Mouse (Mus musculus) adrenal gland, postnatal 25 days (tissue): ENCODE results near the gene Ifnar1. TPM values are rescaled to one million over a fixed set of nuclear protein-coding genes. Genes with fewer than 3 reads are reported as not detected.
A peak's percentile ranks its signal among the peaks of the same experiment; 100 is the strongest.

Experiments used
- DNase-seq: peaks from one replicate; pipeline ENCODE4 v3.0.0; 2021; ENCODE audit warnings: mixed read lengths
- microRNA-seq, 2 experiments: library from miRNA; unstranded; fragments of <30 nt; microRNA quantifications; one replicate each; pipeline ENCODE4 v1.2.0; 2021
- total RNA-seq: library from RNA; stranded (reverse); gene quantifications from 2 replicates; pipeline ENCODE4 v1.2.3, GENCODE M21; 2021

Gene Ifnar1
- total RNA-seq, 1 experiment from 2014 or later: 70.8 TPM

- no peak for DNase-seq
These were observed 58.6 kb downstream of the Ifnar1 start for GRCm38 (mm10) chr16:91543619-91544018.

DNA sequence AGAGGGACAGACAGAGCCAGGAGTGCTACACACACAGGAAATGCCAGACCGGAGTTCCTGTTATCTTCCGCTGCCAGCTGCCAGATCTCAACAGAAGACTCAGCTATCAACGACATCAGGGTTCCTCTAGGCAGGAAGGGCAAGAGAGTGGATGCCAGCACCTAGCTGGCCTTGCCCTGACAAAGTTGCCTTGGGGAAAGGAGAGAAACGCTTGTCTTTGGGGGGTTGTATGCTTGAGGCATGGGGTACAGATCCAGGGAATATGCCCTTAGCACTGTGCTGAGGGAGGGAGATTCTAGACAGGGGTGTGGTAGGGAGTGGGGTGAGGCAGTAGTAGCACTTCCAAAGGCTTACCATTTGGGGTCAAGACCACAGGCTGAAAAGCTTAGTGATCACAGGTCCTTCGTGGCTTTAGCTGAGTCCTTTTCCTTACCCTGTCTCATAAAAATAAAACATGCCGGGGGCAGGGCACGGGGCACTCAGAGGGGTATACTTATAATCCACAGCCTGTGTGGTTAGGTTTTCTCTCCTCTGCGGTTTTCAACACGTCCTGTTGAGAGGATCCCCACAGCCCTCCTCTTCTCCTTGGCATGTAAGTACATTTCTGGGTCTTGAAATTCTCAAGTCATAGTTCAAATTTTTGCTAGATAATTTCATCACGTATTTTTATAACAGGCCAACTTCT, 60.7 kb downstream of the Ifnar1 start:
- no peak for DNase-seq

- no peak for DNase-seq
These were observed 61.4 kb downstream of the Ifnar1 start for GRCm38 (mm10) chr16:91546391-91546835.

GRCm38 (mm10) chr16:91546836-91547741, 62.1 kb downstream of the Ifnar1 start, which contains the start of gene Ifngr2:
Gene Ifngr2 (plus strand): TSS chr16:91547072.
- DNase-seq: peak; percentile 83

DNA sequence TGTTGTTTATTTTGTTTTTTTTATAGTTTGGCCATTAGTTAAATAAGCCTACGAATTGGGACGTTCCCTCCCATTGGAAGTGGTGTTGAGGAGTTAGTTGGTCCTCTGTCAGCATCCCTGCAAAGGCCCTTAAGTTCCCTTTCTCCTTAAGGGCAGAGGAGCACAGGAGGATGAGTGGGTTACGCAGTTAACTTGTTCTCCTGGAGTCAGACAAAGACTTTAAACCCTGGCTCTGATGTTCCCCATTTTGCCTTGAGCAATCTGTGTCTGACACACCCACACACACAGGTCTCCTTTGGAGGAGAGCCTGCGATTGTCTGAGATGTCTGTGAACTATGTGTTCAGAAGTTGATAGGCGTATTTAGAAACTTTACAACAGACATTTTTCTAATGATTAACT, 62.9 kb downstream of the Ifnar1 start:
- no peak for DNase-seq

GRCm38 (mm10) chr16:91548586-91548985, 63.5 kb downstream of the Ifnar1 start:
- DNase-seq: no peak

- DNase-seq: no peak
These were observed 64.0 kb downstream of the Ifnar1 start for GRCm38 (mm10) chr16:91548996-91549395.

DNA sequence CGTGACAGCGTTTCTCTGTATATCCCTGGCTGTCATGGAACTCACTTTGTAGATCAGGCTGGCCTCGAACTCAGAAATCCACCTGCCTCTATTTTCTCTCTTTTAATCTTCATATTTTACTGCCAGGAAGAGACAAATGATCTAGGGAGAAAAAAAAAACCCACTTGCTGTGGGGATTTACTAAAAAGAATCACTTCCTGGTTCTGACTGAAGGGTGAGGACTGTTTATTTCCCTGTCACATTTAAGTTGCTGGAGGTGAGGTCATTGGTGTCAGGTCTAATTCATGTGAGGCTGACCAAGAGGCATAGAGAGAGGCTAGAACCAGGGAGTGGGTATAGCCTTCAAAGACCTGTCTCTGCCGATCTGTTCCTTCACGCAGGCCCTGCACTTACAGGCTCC, 64.6 kb downstream of the Ifnar1 start:
- no peak for DNase-seq

- DNase-seq: no peak
These were observed 66.1 kb downstream of the Ifnar1 start for GRCm38 (mm10) chr16:91551081-91551524.

GRCm38 (mm10) chr16:91552072-91552471, 67.0 kb downstream of the Ifnar1 start:
- no peak for DNase-seq

- DNase-seq: peak; percentile 32
These were observed 68.6 kb downstream of the Ifnar1 start for GRCm38 (mm10) chr16:91553625-91554024.

GRCm38 (mm10) chr16:91555017-91555605, 70.1 kb downstream of the Ifnar1 start:
- DNase-seq: peak; percentile 26

DNA sequence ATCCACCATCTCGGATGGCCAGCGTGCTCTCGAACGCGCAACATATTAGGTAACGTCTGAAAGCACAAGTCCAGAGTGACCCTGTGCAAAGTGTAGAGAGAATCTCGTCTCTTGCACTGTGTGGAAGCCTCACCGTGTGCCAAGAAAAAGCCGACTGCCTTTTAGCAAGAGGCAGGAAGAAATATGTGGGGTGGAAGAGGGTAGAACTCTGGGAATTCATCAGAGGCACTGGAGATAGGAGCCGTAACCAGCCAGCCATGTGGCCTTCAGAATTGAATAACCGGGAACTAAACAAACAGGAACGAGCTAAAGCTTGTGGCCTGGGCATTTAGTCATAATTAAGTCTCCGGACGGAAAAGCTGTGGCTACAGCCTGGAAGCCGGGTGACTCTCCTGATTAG, 71.6 kb downstream of the Ifnar1 start:
- no peak for DNase-seq

Small RNA genes lying within 50 kb of the gene (microRNA-seq; reads per million reads assigned to microRNA genes)
- gene Mir6367: 0 reads per million in 2 experiments

Other genes with a start within 250 kb of the Ifnar1 start
- 0.27 TPM in 1 of 2 replicates, not detected in the other for gene Olig1, start 215.5 kb upstream of the Ifnar1 start, total RNA-seq
- gene Ifnar2, start 112.5 kb upstream of the Ifnar1 start, total RNA-seq: 101 and 110 TPM in 2 replicates
- gene Gm21970, start 93.5 kb upstream of the Ifnar1 start, total RNA-seq: not detected in 2 replicates
- 281 and 313 TPM in 2 replicates for gene Il10rb, start 79.1 kb upstream of the Ifnar1 start, total RNA-seq
- 20.1 and 31.1 TPM in 2 replicates for gene Ifngr2, start 61.8 kb downstream of the Ifnar1 start, total RNA-seq
- gene Tmem50b, start 112.6 kb downstream of the Ifnar1 start, total RNA-seq: 57.9 and 58.3 TPM in 2 replicates
- gene Dnajc28, start 133.8 kb downstream of the Ifnar1 start, total RNA-seq: 14.5 and 17.1 TPM in 2 replicates
- 90.8 and 124 TPM in 2 replicates for gene Gart, start 161.7 kb downstream of the Ifnar1 start, total RNA-seq
- 297 and 334 TPM in 2 replicates for gene Son, start 162.3 kb downstream of the Ifnar1 start, total RNA-seq
- gene Donson, start 203.5 kb downstream of the Ifnar1 start, total RNA-seq: 8.7 and 16.7 TPM in 2 replicates
- 62.8 and 71.7 TPM in 2 replicates for gene Cryzl1, start 243.7 kb downstream of the Ifnar1 start, total RNA-seq
- 39.3 and 50.3 TPM in 2 replicates for gene Itsn1, start 244.0 kb downstream of the Ifnar1 start, total RNA-seq